Mouse (Mus musculus) erythroblast, embryonic 14.5 days (primary cell): ENCODE results near the gene Slc45a1.

Experiments used
- GATA1 ChIP-seq: IDR thresholded peaks from 2 replicates; pipeline ENCODE4 v1.6.1; 2012; ENCODE audit warnings: low read length, inconsistent platforms, mixed read lengths
- TAL1 ChIP-seq: IDR thresholded peaks from 3 replicates; pipeline ENCODE4 v1.6.1; 2012; ENCODE audit warnings: low read length, inconsistent platforms, mixed read lengths

- TF ChIP-seq GATA1 (no peak), TAL1 (no peak)
Observed at GRCm38 (mm10) chr4:150661886-150662285, 9.9 kb upstream of the Slc45a1 start.
